Mouse (Mus musculus): Measurements from ENCODE around the gene Slc5a4b. TPM values are rescaled to one million over a fixed set of nuclear protein-coding genes. Genes with fewer than 3 reads are reported as not detected.
A peak's percentile ranks its signal among the peaks of the same experiment; 100 is the strongest.

Slc5a4b gene
- polyA plus RNA-seq, 1 experiment from 2014 or later: not detected

DNA sequence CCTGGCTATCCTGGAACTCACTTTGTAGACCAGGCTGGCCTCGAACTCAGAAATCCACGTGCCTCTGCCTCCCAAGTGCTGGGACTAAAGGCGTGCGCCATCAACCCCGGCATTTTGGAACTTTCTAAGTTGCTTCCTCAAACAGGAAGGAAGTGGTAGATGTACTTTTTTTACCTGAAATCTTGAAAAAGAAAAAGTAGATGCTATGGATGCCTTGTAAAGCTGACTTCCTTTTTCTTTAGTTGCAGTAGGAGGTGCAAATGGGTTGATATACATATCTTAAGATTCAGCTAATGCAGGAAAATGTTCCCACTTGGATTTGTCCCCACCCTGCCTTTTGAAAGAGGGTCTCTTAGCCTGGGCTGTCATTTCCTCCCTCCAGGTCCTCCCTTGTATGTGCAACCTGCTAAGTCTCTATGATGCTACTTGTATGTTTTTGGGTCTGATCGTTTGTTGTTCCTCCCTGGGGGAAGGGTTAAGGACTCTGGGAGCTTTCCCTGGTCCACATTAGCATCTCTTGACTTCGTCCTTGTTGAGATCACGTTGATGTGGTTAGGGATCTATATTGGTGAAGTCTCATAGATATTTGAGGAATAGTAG is 76.7 kb downstream of the Slc5a4b start:
- Histone ChIP-seq H3K9ac (no peak overlapping the region), H3K9me3 (0 out of 2 replicates have a peak, but pooled peaks cover 2% of the 10 kb centered on the region), H3K4me3 (no peak overlapping the region), H3K36me3 (peaks cover 38% of the 10 kb centered on the region), H3K27me3 (no peaks in the 10 kb centered on the region), H3K4me2 (no peak overlapping the region), H3K27ac (replicated peaks) (no peak overlapping the region), H3K4me1 (replicated peaks) (peaks cover 18% of the 10 kb centered on the region)
- WGBS: 94% methylated on average over 8 of the region's 8 CpGs
- no peak for ATAC-seq (ENCODE audit: low read depth)

DNA sequence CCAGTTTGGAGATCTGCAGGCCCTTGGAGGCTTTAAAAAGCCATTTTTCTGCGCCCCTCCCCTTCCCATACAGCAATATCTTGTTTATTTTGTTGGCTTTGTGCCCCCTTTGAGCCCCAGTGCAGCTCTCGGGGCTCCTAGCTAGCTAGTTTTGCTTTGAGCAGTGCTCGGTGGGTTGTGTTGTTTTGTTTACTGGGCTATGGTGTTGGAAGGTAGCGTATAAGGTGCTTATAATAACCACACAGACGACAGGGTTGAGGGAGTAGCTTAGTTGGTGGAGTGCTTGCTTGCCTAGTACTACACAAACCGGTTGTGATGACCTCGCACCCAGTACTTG is 77.7 kb downstream of the Slc5a4b start:
- H3K27ac ChIP-seq (replicated peaks): peak overlapping the region; percentile 80; the same call in 1 of the 2 replicates

GRCm38 (mm10) chr10:76032402-76033118 is 78.2 kb downstream of the Slc5a4b start, which contains the start of gene Zfp280b:
Zfp280b (plus strand) TSS chr10:76032650.
- under 1% methylated on average over 58 of the region's 58 CpGs for WGBS
- Histone ChIP-seq H3K4me3 (peak within 1 kb of the TSS; percentile 94), H3K36me3 (peaks cover 22% of the 10 kb centered on the region), H3K4me2 (peak within 1 kb of the TSS; percentile 75), H3K9me3 (no peaks in the 10 kb centered on the region), H3K27ac (replicated peaks) (peak within 1 kb of the TSS; percentile 80), H3K4me1 (replicated peaks) (peaks cover 18% of the 10 kb centered on the region), H3K27me3 (no peaks in the 10 kb centered on the region), H3K9ac (peak within 1 kb of the TSS; percentile 92)
- peak; percentile 99 for ATAC-seq (ENCODE audit: low read depth)

More for the DNA sequence above, 77.7 kb downstream of the Slc5a4b start:
- peak overlapping the region; percentile 94 for H3K4me3 ChIP-seq
- H3K27me3 ChIP-seq: no peaks in the 10 kb centered on the region
- WGBS: 20% methylated on average over 7 of the region's 7 CpGs
- peaks cover 28% of the 10 kb centered on the region for H3K36me3 ChIP-seq
- H3K4me1 ChIP-seq (replicated peaks): peaks cover 18% of the 10 kb centered on the region
- peak overlapping the region; percentile 75 for H3K4me2 ChIP-seq
- H3K9ac ChIP-seq: peak overlapping the region; percentile 92
- ATAC-seq (ENCODE audit: low read depth): 0 out of 2 replicates have a peak, but pooled peaks have one; percentile 13
- H3K9me3 ChIP-seq: 0 out of 2 replicates have a peak, but pooled peaks cover under 1% of the 10 kb centered on the region

- Histone ChIP-seq H3K27ac (replicated peaks) (peak overlapping the region; percentile 80), H3K27me3 (no peaks in the 10 kb centered on the region), H3K4me3 (peak overlapping the region; percentile 94), H3K4me1 (replicated peaks) (peaks cover 18% of the 10 kb centered on the region), H3K36me3 (peaks cover 14% of the 10 kb centered on the region), H3K9me3 (no peaks in the 10 kb centered on the region), H3K4me2 (peak overlapping the region; percentile 75), H3K9ac (peak overlapping the region; percentile 92)
- WGBS: 59% methylated on average over 14 of the region's 14 CpGs
- ATAC-seq (ENCODE audit: low read depth): peak; percentile 72
Measured at GRCm38 (mm10) chr10:76031511-76032401, 79.0 kb downstream of the Slc5a4b start.

DNA sequence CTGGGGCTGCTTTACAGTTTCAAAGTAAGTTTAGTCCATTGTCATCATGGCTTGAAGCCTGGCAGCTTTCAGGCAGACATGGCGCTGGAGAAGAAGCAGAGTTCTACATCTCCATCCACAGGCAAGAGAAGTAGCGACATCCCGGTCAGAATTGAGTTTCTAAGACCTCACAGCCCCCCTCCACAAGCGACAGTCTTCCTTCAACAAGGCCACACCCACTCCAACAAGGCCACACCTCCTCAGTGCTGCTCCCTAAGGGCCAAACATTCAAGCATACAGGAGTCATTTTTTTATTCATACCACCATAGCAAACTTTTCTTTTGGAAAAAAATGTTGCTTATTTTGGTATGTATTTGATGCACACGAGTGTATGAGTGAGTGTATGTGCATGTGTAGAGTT is 80.3 kb downstream of the Slc5a4b start:
- no peaks in the 10 kb centered on the region for H3K27me3 ChIP-seq
- no peak overlapping the region for H3K4me2 ChIP-seq
- H3K4me3 ChIP-seq: no peak overlapping the region
- peaks cover 18% of the 10 kb centered on the region for H3K4me1 ChIP-seq (replicated peaks)
- H3K9ac ChIP-seq: no peak overlapping the region
- no peaks in the 10 kb centered on the region for H3K9me3 ChIP-seq
- no peak for ATAC-seq (ENCODE audit: low read depth)
- no peak overlapping the region for H3K27ac ChIP-seq (replicated peaks)
- H3K36me3 ChIP-seq: 0 out of 2 replicates have a peak, but pooled peaks cover 6% of the 10 kb centered on the region
- WGBS: 69% methylated on average over 5 of the region's 5 CpGs

DNA sequence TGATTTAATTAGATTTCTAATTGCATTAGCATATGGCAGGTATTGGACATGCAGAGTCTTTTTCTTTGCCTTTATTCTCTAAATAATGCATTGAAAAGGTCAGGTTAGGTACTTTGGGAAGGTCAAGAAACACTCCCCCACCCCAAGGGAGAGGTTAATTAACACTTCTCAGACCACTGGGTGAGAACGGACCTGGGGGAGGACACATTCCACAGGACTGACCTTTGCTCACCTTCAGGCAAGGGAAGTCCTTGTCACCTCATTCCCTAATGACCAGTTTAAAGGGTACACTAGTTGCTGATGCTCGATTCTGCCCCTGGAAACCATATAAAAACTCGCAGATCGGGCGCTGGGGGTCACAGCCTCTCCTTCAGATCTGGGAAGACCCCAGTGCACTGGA is 81.5 kb downstream of the Slc5a4b start:
- Histone ChIP-seq H3K4me1 (replicated peaks) (peaks cover 17% of the 10 kb centered on the region), H3K9ac (no peak overlapping the region), H3K4me3 (no peak overlapping the region), H3K27me3 (no peaks in the 10 kb centered on the region), H3K36me3 (no peaks in the 10 kb centered on the region), H3K9me3 (0 out of 2 replicates have a peak, but pooled peaks cover 6% of the 10 kb centered on the region), H3K27ac (replicated peaks) (no peak overlapping the region), H3K4me2 (no peak overlapping the region)
- ATAC-seq (ENCODE audit: low read depth): no peak
- WGBS: 79% methylated on average over 5 of the region's 5 CpGs

- Histone ChIP-seq H3K9me3 (0 out of 2 replicates have a peak, but pooled peaks cover 6% of the 10 kb centered on the region), H3K4me2 (no peak overlapping the region), H3K27me3 (no peaks in the 10 kb centered on the region), H3K9ac (no peak overlapping the region; the same call in 1 of the 2 replicates), H3K4me3 (no peak overlapping the region), H3K36me3 (no peaks in the 10 kb centered on the region), H3K4me1 (replicated peaks) (peaks cover 9% of the 10 kb centered on the region), H3K27ac (replicated peaks) (no peak overlapping the region)
- WGBS: 77% methylated on average over 9 of the region's 9 CpGs
- no peak for ATAC-seq (ENCODE audit: low read depth)
Measured at GRCm38 (mm10) chr10:76028396-76028795, 82.4 kb downstream of the Slc5a4b start.

GRCm38 (mm10) chr10:76028016-76028366 is 82.8 kb downstream of the Slc5a4b start:
- Histone ChIP-seq H3K27ac (replicated peaks) (no peak overlapping the region), H3K4me2 (no peak overlapping the region), H3K9me3 (0 out of 2 replicates have a peak, but pooled peaks cover 6% of the 10 kb centered on the region), H3K9ac (no peak overlapping the region), H3K4me1 (replicated peaks) (peaks cover 5% of the 10 kb centered on the region), H3K27me3 (no peaks in the 10 kb centered on the region), H3K4me3 (no peak overlapping the region), H3K36me3 (no peaks in the 10 kb centered on the region)
- no peak for ATAC-seq (ENCODE audit: low read depth)
- 24% methylated on average over 4 of the region's 4 CpGs for WGBS

- Histone ChIP-seq H3K27ac (replicated peaks) (no peak overlapping the region), H3K4me1 (replicated peaks) (peaks cover 3% of the 10 kb centered on the region), H3K27me3 (no peaks in the 10 kb centered on the region), H3K4me3 (no peak overlapping the region), H3K4me2 (no peak overlapping the region), H3K9me3 (0 out of 2 replicates have a peak, but pooled peaks cover 6% of the 10 kb centered on the region), H3K36me3 (no peaks in the 10 kb centered on the region), H3K9ac (no peak overlapping the region)
- ATAC-seq (ENCODE audit: low read depth): no peak
- WGBS: 64% methylated on average over 12 of the region's 12 CpGs
Measured at GRCm38 (mm10) chr10:76027127-76028015, 83.4 kb downstream of the Slc5a4b start.

- H3K27ac ChIP-seq (replicated peaks): no peak overlapping the region
- no peak overlapping the region for H3K9ac ChIP-seq
- H3K27me3 ChIP-seq: no peaks in the 10 kb centered on the region
- WGBS: 97% methylated on average over 9 of the region's 10 CpGs
- H3K9me3 ChIP-seq: 0 out of 2 replicates have a peak, but pooled peaks cover 6% of the 10 kb centered on the region
- H3K4me3 ChIP-seq: no peak overlapping the region
- H3K4me1 ChIP-seq (replicated peaks): no peaks in the 10 kb centered on the region
- no peak for ATAC-seq (ENCODE audit: low read depth)
- H3K36me3 ChIP-seq: no peaks in the 10 kb centered on the region
- H3K4me2 ChIP-seq: no peak overlapping the region
Measured at GRCm38 (mm10) chr10:76025470-76026190, 85.1 kb downstream of the Slc5a4b start.
